Mouse (Mus musculus) erythroblast, embryonic 14.5 days (primary cell): ENCODE results near the gene Loxl4. TPM values are rescaled to one million over a fixed set of nuclear protein-coding genes. Genes with fewer than 3 reads are reported as not detected.

ENCODE experiments used
- H3K27me3 ChIP-seq: 2 replicates; pipeline ENCODE4 v1.6.1; 2012; ENCODE audit warnings: inconsistent platforms; ENCODE audit not compliant: control insufficient read depth
- H3K36me3 ChIP-seq: 2 replicates; pipeline ENCODE4 v1.6.1; 2012; ENCODE audit warnings: mild to moderate bottlenecking, inconsistent platforms; ENCODE audit not compliant: control insufficient read depth
- H3K4me1 ChIP-seq: 2 replicates; pipeline ENCODE4 v1.6.1; 2012; ENCODE audit warnings: inconsistent platforms; ENCODE audit not compliant: control insufficient read depth
- H3K4me3 ChIP-seq: replicated peaks from 2 replicates; pipeline ENCODE3; 2012; ENCODE audit warnings: moderate library complexity, mild to moderate bottlenecking, inconsistent platforms
- H3K9me3 ChIP-seq: 2 replicates; pipeline ENCODE4 v1.6.1; 2012; ENCODE audit warnings: low read length, inconsistent platforms, mixed read lengths; ENCODE audit not compliant: control insufficient read depth
- GATA1 ChIP-seq: IDR thresholded peaks from 2 replicates; pipeline ENCODE4 v1.6.1; 2012; ENCODE audit warnings: low read length, inconsistent platforms, mixed read lengths
- TAL1 ChIP-seq: IDR thresholded peaks from 3 replicates; pipeline ENCODE4 v1.6.1; 2012; ENCODE audit warnings: low read length, inconsistent platforms, mixed read lengths
- polyA plus RNA-seq: library from polyadenylated mRNA; stranded (reverse); fragments of >175 nt; gene quantifications from 2 replicates; pipeline ENCODE4 v1.2.3, GENCODE M21; 2012

Loxl4 gene
- polyA plus RNA-seq, 1 experiment: not detected

DNA sequence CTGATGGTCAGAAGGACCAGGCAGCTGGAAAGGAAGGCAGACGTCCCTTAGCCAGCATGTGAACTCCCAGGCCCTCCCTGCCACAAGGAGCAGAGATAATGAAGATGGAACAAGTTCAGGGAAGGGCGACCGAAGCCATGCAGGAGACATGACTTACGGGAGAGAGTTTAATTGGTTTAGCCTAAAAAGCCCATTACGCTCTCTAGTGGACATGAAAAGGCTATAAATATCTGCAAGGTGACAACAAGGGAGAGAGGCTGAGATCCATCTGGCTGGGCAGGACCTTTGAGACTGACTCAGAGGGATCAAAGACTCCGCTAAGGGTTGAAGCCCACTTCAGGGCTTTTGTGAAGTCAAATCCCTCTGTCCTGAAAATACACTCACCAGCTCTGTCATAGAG is 40.5 kb upstream of the Loxl4 start:
- TF ChIP-seq TAL1 (no peak), GATA1 (no peak)
- Histone ChIP-seq H3K4me3 (no peak overlapping the region), H3K9me3 (no peaks in the 10 kb centered on the region), H3K4me1 (no peaks in the 10 kb centered on the region), H3K27me3 (no peaks in the 10 kb centered on the region), H3K36me3 (no peaks in the 10 kb centered on the region)

- Histone ChIP-seq H3K27me3 (no peaks in the 10 kb centered on the region), H3K4me3 (no peak overlapping the region), H3K9me3 (no peaks in the 10 kb centered on the region), H3K4me1 (no peaks in the 10 kb centered on the region), H3K36me3 (no peaks in the 10 kb centered on the region)
- no peak for TF ChIP-seq TAL1
- no peak for TF ChIP-seq GATA1
Measured at GRCm38 (mm10) chr19:42652425-42652824, 39.8 kb upstream of the Loxl4 start.

DNA sequence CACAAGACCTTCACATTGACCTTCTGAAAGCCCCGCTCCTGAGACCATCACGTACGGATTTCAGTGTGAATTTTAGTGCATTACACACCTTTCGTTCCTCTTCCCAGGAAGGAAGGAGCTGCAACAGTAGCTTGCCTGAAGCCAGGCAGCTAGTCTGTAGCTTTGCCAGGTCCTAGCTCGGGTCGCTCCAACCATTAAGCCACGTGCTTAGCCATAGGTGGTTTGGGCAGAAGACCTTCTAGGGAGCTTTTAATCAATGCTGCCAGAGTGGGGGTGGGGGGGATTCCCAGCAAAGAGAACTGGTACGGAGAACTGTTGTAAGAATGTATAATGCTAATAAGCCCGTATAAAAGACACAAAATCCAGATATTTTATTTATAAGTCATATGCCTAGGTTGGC is 27.6 kb upstream of the Loxl4 start:
- H3K27me3 ChIP-seq: no peaks in the 10 kb centered on the region
- no peak overlapping the region for H3K4me3 ChIP-seq
- no peaks in the 10 kb centered on the region for H3K36me3 ChIP-seq
- TF ChIP-seq TAL1: no peak
- no peak for TF ChIP-seq GATA1
- no peaks in the 10 kb centered on the region for H3K9me3 ChIP-seq
- no peaks in the 10 kb centered on the region for H3K4me1 ChIP-seq

DNA sequence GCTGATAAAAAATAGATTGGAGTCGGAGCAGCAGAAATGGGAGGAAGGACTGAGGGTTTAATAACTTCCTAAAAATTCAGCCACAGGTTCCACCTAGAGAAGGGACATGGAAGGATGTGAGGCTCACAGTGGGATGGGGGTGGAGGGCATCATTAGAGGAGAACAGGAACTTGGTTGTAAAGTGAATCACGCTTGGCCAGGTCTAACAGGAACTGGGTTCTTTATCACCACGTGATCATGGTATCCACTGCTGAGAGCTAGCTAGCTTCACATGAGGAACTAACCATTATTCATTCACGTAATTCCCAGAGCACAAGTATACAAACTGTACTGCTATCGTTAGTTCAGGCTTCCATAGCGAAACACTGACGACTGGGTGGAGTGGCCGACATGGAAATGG is 26.9 kb upstream of the Loxl4 start:
- no peak overlapping the region for H3K4me3 ChIP-seq
- H3K9me3 ChIP-seq: no peaks in the 10 kb centered on the region
- no peaks in the 10 kb centered on the region for H3K4me1 ChIP-seq
- H3K27me3 ChIP-seq: no peaks in the 10 kb centered on the region
- H3K36me3 ChIP-seq: no peaks in the 10 kb centered on the region
- TF ChIP-seq TAL1 (no peak), GATA1 (no peak)

DNA sequence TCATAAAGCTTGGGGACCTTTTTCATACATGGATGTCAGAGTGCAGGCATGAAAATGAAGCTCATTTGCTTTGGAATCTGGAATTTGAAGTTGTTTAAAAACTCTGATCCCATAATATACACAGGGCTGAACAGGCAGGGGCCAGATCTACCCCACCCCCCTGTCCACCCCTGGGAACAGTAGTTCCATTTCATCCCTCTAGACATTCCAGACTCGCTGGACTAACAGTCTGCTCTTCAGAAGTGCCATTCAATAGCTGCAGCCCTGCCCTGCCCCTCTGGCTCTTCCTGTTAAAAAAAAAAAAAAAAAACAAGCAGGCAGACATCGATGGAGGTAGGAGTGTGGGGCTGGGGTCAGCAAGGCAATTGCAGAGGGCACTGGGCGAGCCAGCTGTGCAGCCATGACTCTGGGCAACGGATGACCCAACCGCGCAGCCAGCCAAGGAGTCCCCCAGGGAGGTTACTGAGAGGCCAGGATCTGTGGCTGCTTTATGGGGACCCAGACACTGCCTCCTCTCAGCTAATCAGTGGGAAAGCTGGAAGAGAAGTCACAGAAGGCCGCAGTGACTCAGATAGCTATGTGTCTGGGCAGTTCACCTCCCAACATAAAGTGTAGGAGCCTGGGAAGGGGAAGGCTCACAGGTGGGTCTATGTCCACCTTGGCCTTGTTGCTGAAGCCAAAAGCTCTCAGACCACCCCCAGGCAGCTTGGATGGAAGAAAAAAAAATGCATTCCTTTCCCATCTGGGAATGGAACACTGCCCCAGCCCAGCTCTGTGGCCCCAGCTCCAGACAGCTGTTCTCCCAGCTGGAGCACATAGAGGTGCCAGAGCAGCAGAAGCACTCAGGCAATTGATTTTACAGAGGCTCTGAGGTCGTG is 26.2 kb upstream of the Loxl4 start:
- Histone ChIP-seq H3K4me1 (no peaks in the 10 kb centered on the region), H3K36me3 (no peaks in the 10 kb centered on the region), H3K9me3 (no peaks in the 10 kb centered on the region), H3K27me3 (no peaks in the 10 kb centered on the region), H3K4me3 (no peak overlapping the region)
- no peak for TF ChIP-seq GATA1

DNA sequence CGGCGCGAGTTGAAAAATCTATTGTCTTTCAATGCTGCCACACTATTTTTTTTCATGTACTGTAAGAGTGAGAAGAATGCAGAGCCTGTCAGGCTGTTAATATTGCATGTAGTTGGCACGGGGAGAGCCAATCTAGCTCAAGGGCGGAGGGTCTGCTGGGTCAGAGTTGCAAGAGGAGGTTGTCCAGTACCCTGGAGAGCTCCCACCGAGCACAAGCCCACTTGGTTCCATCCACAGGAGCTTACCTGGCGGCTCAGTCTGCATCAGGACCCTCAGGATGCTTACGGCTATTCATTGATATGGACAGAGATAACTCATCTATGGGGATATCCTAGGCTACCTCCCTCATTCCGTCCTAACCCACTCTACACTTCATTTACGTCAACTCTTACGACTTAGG is 24.0 kb upstream of the Loxl4 start:
- H3K36me3 ChIP-seq: no peaks in the 10 kb centered on the region
- H3K27me3 ChIP-seq: peaks cover 2% of the 10 kb centered on the region; the same call in 1 of the 2 replicates
- no peaks in the 10 kb centered on the region for H3K9me3 ChIP-seq
- H3K4me1 ChIP-seq: no peaks in the 10 kb centered on the region
- H3K4me3 ChIP-seq: no peak overlapping the region
- TF ChIP-seq TAL1: no peak
- no peak for TF ChIP-seq GATA1

DNA sequence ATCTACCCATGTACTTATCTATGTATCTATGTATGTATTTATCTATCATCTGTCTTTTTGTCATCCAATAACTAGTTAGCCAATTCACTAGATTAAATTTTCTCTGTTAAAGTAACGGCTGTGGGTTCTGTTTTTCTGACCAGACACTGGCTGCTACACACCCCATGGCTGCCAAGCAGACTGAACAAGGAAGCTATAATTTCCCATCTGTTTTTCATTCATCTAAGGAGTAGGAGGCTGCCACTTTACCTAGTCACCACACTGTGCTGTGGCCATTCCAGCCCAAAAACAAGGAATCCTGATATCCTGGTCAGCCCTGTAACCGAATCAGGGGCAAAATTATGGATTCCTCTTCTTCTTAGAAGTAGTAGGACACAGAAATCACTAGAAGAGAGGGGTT is 21.0 kb upstream of the Loxl4 start:
- Histone ChIP-seq H3K36me3 (no peaks in the 10 kb centered on the region), H3K4me3 (no peak overlapping the region), H3K27me3 (peaks cover 4% of the 10 kb centered on the region; the same call in 1 of the 2 replicates), H3K4me1 (no peaks in the 10 kb centered on the region), H3K9me3 (no peaks in the 10 kb centered on the region)
- no peak for TF ChIP-seq GATA1
- no peak for TF ChIP-seq TAL1

GRCm38 (mm10) chr19:42632301-42632700 is 19.7 kb upstream of the Loxl4 start:
- Histone ChIP-seq H3K4me3 (no peak overlapping the region), H3K9me3 (no peaks in the 10 kb centered on the region), H3K27me3 (peaks cover 4% of the 10 kb centered on the region; the same call in 1 of the 2 replicates), H3K36me3 (no peaks in the 10 kb centered on the region), H3K4me1 (no peaks in the 10 kb centered on the region)
- TF ChIP-seq TAL1 (no peak), GATA1 (no peak)

DNA sequence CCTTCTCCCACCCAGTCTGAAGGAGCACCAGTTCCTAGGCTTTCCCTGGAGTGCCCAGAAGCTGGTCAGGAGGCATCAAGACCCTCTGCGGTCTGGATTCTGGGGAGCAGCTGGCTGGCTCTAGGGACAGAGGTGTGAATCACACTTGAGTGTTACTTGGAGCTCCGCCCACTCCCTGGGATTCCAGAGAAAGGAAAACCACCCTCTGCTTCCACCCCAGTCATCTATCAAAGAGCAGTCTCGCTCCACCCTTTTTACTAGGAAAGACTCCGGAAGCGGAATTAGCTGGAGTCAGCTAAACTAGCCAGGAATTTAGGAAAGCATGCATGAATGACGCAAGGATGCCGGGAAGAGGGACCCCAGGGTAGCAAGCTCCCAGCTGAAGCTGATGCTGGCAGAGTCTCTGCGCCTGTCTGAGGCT is 18.9 kb upstream of the Loxl4 start:
- Histone ChIP-seq H3K27me3 (peaks cover 4% of the 10 kb centered on the region; the same call in 1 of the 2 replicates), H3K4me3 (no peak overlapping the region)

More for the DNA sequence above, 18.9 kb upstream of the Loxl4 start:
- TF ChIP-seq TAL1 (no peak), GATA1 (no peak)
- Histone ChIP-seq H3K36me3 (no peaks in the 10 kb centered on the region), H3K4me1 (no peaks in the 10 kb centered on the region), H3K9me3 (no peaks in the 10 kb centered on the region)
